Mouse (Mus musculus): ENCODE results near the gene Pde4a. TPM values are rescaled to one million over a fixed set of nuclear protein-coding genes. Genes with fewer than 3 reads are reported as not detected.
"Not testable (repeated sequence)": the region's sequence is repeated elsewhere in the genome, so short reads cannot be mapped to it uniquely, and the experiment has no call there.

Pde4a gene
- polyA plus RNA-seq, 1 experiment from 2014 or later: 6.2 TPM

GRCm38 (mm10) chr9:21211624-21212023 lies 46.1 kb downstream of the Pde4a start:
- DNase-seq (ENCODE audit: low spot score) (no peak), ATAC-seq (ENCODE audit: low read depth) (no peak)
- 77% methylated on average over 7 of the region's 7 CpGs for whole genome bisulfite sequencing
- Histone ChIP-seq H3K27me3 (replicated peaks; ENCODE audit: control insufficient read depth, insufficient read depth, low read length) (no peaks in the 10 kb centered on the region), H3K27ac (replicated peaks; ENCODE audit: low read depth, low read length) (no peak overlapping the region), H3K4me3 (ENCODE audit: low read depth, low read length) (no peak overlapping the region), H3K4me2 (ENCODE audit: low read depth, low read length) (no peak overlapping the region), H3K9ac (ENCODE audit: low read depth, low read length) (no peak overlapping the region), H3K4me1 (ENCODE audit: control insufficient read depth, insufficient read depth, low read length) (no peaks in the 10 kb centered on the region), H3K9me3 (ENCODE audit: control insufficient read depth, low read length) (no peaks in the 10 kb centered on the region), H3K36me3 (ENCODE audit: control insufficient read depth, insufficient read depth, low read length) (no peaks in the 10 kb centered on the region)

GRCm38 (mm10) chr9:21213617-21214190 lies 48.2 kb downstream of the Pde4a start:
- H3K4me1 ChIP-seq (ENCODE audit: control insufficient read depth, insufficient read depth, low read length): no peaks in the 10 kb centered on the region
- DNase-seq (ENCODE audit: low spot score) (no peak), ATAC-seq (ENCODE audit: low read depth) (0 out of 2 replicates have a peak, but pooled peaks have one; percentile 20)
- H3K4me2 ChIP-seq (ENCODE audit: low read depth, low read length): no peak overlapping the region
- 33% methylated on average over 7 of the region's 7 CpGs for WGBS
- no peak overlapping the region for H3K4me3 ChIP-seq (ENCODE audit: low read depth, low read length)
- no peak overlapping the region for H3K27ac ChIP-seq (replicated peaks; ENCODE audit: low read depth, low read length)
- no peaks in the 10 kb centered on the region for H3K36me3 ChIP-seq (ENCODE audit: control insufficient read depth, insufficient read depth, low read length)
- no peaks in the 10 kb centered on the region for H3K27me3 ChIP-seq (replicated peaks; ENCODE audit: control insufficient read depth, insufficient read depth, low read length)
- no peaks in the 10 kb centered on the region for H3K9me3 ChIP-seq (ENCODE audit: control insufficient read depth, low read length)
- H3K9ac ChIP-seq (ENCODE audit: low read depth, low read length): no peak overlapping the region

- no peak overlapping the region for H3K27ac ChIP-seq (replicated peaks; ENCODE audit: low read depth, low read length)
- no peak for ATAC-seq (ENCODE audit: low read depth)
- WGBS: 38% methylated on average over 15 of the region's 25 CpGs
Measured at GRCm38 (mm10) chr9:21216050-21216841, 50.7 kb downstream of the Pde4a start.

GRCm38 (mm10) chr9:21219820-21220219 lies 54.3 kb downstream of the Pde4a start:
- H3K4me1 ChIP-seq (ENCODE audit: control insufficient read depth, insufficient read depth, low read length): no peaks in the 10 kb centered on the region
- DNase-seq (ENCODE audit: low spot score): no peak
- no peak overlapping the region for H3K4me3 ChIP-seq (ENCODE audit: low read depth, low read length)
- no peak overlapping the region for H3K27ac ChIP-seq (replicated peaks; ENCODE audit: low read depth, low read length)
- no peak for ATAC-seq (ENCODE audit: low read depth)
- no peaks in the 10 kb centered on the region for H3K27me3 ChIP-seq (replicated peaks; ENCODE audit: control insufficient read depth, insufficient read depth, low read length)
- H3K4me2 ChIP-seq (ENCODE audit: low read depth, low read length): no peak overlapping the region
- 46% methylated on average over 3 of the region's 3 CpGs for WGBS
- no peaks in the 10 kb centered on the region for H3K36me3 ChIP-seq (ENCODE audit: control insufficient read depth, insufficient read depth, low read length)
- no peaks in the 10 kb centered on the region for H3K9me3 ChIP-seq (ENCODE audit: control insufficient read depth, low read length)
- H3K9ac ChIP-seq (ENCODE audit: low read depth, low read length): no peak overlapping the region

More at GRCm38 (mm10) chr9:21216050-21216841, 50.7 kb downstream of the Pde4a start:
- Histone ChIP-seq H3K9ac (ENCODE audit: low read depth, low read length) (no peak overlapping the region), H3K36me3 (ENCODE audit: control insufficient read depth, insufficient read depth, low read length) (no peaks in the 10 kb centered on the region), H3K9me3 (ENCODE audit: control insufficient read depth, low read length) (no peaks in the 10 kb centered on the region), H3K27me3 (replicated peaks; ENCODE audit: control insufficient read depth, insufficient read depth, low read length) (no peaks in the 10 kb centered on the region), H3K4me3 (ENCODE audit: low read depth, low read length) (no peak overlapping the region), H3K4me1 (ENCODE audit: control insufficient read depth, insufficient read depth, low read length) (no peaks in the 10 kb centered on the region), H3K4me2 (ENCODE audit: low read depth, low read length) (no peak overlapping the region)
- DNase-seq (ENCODE audit: low spot score): no peak

- DNase-seq (ENCODE audit: low spot score) (peak; percentile 93), ATAC-seq (ENCODE audit: low read depth) (peak; percentile 88)
- Histone ChIP-seq H3K36me3 (ENCODE audit: control insufficient read depth, insufficient read depth, low read length) (no peaks in the 10 kb centered on the region), H3K27ac (replicated peaks; ENCODE audit: low read depth, low read length) (no peak overlapping the region), H3K4me3 (ENCODE audit: low read depth, low read length) (peak overlapping the region; percentile 16), H3K9me3 (ENCODE audit: control insufficient read depth, low read length) (no peaks in the 10 kb centered on the region), H3K4me1 (ENCODE audit: control insufficient read depth, insufficient read depth, low read length) (0 out of 2 replicates have a peak, but pooled peaks cover 3% of the 10 kb centered on the region), H3K9ac (ENCODE audit: low read depth, low read length) (no peak overlapping the region), H3K27me3 (replicated peaks; ENCODE audit: control insufficient read depth, insufficient read depth, low read length) (no peaks in the 10 kb centered on the region), H3K4me2 (ENCODE audit: low read depth, low read length) (peak overlapping the region; percentile 38)
- 12% methylated on average over 21 of the region's 21 CpGs for WGBS
Measured at GRCm38 (mm10) chr9:21220490-21221382, 55.2 kb downstream of the Pde4a start.

GRCm38 (mm10) chr9:21221383-21221929 lies 55.9 kb downstream of the Pde4a start:
- no peak overlapping the region for H3K9ac ChIP-seq (ENCODE audit: low read depth, low read length)
- no peak overlapping the region for H3K27ac ChIP-seq (replicated peaks; ENCODE audit: low read depth, low read length)
- ATAC-seq (ENCODE audit: low read depth) (peak; percentile 54; the same call in 1 of the 2 replicates), DNase-seq (ENCODE audit: low spot score) (peak; percentile 88)
- WGBS: 16% methylated on average over 7 of the region's 7 CpGs
- H3K4me2 ChIP-seq (ENCODE audit: low read depth, low read length): peak overlapping the region; percentile 38; the same call in 1 of the 2 replicates
- no peaks in the 10 kb centered on the region for H3K27me3 ChIP-seq (replicated peaks; ENCODE audit: control insufficient read depth, insufficient read depth, low read length)
- no peaks in the 10 kb centered on the region for H3K36me3 ChIP-seq (ENCODE audit: control insufficient read depth, insufficient read depth, low read length)
- no peak overlapping the region for H3K4me3 ChIP-seq (ENCODE audit: low read depth, low read length)
- H3K9me3 ChIP-seq (ENCODE audit: control insufficient read depth, low read length): no peaks in the 10 kb centered on the region
- 0 out of 2 replicates have a peak, but pooled peaks cover 3% of the 10 kb centered on the region for H3K4me1 ChIP-seq (ENCODE audit: control insufficient read depth, insufficient read depth, low read length)

- H3K27me3 ChIP-seq (replicated peaks; ENCODE audit: control insufficient read depth, insufficient read depth, low read length); H3K36me3 ChIP-seq (ENCODE audit: control insufficient read depth, insufficient read depth, low read length); ATAC-seq (ENCODE audit: low read depth); H3K4me2 ChIP-seq (ENCODE audit: low read depth, low read length); DNase-seq (ENCODE audit: low spot score); H3K27ac ChIP-seq (replicated peaks; ENCODE audit: low read depth, low read length); H3K4me3 ChIP-seq (ENCODE audit: low read depth, low read length); H3K4me1 ChIP-seq (ENCODE audit: control insufficient read depth, insufficient read depth, low read length); H3K9me3 ChIP-seq (ENCODE audit: control insufficient read depth, low read length); H3K9ac ChIP-seq (ENCODE audit: low read depth, low read length): not testable (repeated sequence)
- 91% methylated on average over 1 of the region's 2 CpGs for WGBS
Measured at GRCm38 (mm10) chr9:21223490-21223889, 58.0 kb downstream of the Pde4a start.

GRCm38 (mm10) chr9:21223906-21224305 lies 58.4 kb downstream of the Pde4a start:
- ATAC-seq (ENCODE audit: low read depth) (no peak), DNase-seq (ENCODE audit: low spot score) (no peak)
- no peak overlapping the region for H3K4me3 ChIP-seq (ENCODE audit: low read depth, low read length)
- no peaks in the 10 kb centered on the region for H3K27me3 ChIP-seq (replicated peaks; ENCODE audit: control insufficient read depth, insufficient read depth, low read length)
- 0 out of 2 replicates have a peak, but pooled peaks cover 1% of the 10 kb centered on the region for H3K36me3 ChIP-seq (ENCODE audit: control insufficient read depth, insufficient read depth, low read length)
- no peak overlapping the region for H3K9ac ChIP-seq (ENCODE audit: low read depth, low read length)
- no peaks in the 10 kb centered on the region for H3K9me3 ChIP-seq (ENCODE audit: control insufficient read depth, low read length)
- H3K27ac ChIP-seq (replicated peaks; ENCODE audit: low read depth, low read length): no peak overlapping the region
- 97% methylated on average over 6 of the region's 6 CpGs for WGBS
- H3K4me1 ChIP-seq (ENCODE audit: control insufficient read depth, insufficient read depth, low read length): peaks cover 8% of the 10 kb centered on the region; the same call in 1 of the 2 replicates
- H3K4me2 ChIP-seq (ENCODE audit: low read depth, low read length): no peak overlapping the region

All from embryonic facial prominence, embryonic 14.5 days (tissue).